Mouse (Mus musculus): ENCODE results near the gene Radil.

GRCm38 (mm10) chr5:142595698-142596097 lies 44.8 kb upstream of the Radil start:
- TF ChIP-seq CTCF (IDR thresholded peaks at IDR 0.05; ENCODE audit: insufficient read depth, low read depth, low read length) (no peak), POLR2A (IDR thresholded peaks at IDR 0.05; ENCODE audit: insufficient read depth, low read depth, low read length) (no peak)

Measured in olfactory bulb, adult 2 months (tissue).